Mouse (Mus musculus) G1E (cell line): ENCODE results near the gene Reln. TPM values are rescaled to one million over a fixed set of nuclear protein-coding genes. Genes with fewer than 3 reads are reported as not detected.

Source experiments
- ATAC-seq: 2 replicates; pipeline ENCODE4 v1.8.0; 2016; ENCODE audit warnings: mild to moderate bottlenecking; ENCODE audit not compliant: insufficient number of reproducible peaks, poor library complexity, low FRiP score, severe bottlenecking; ENCODE audit errors: extremely low read depth
- DNase-seq: peaks from one replicate; pipeline ENCODE4 v3.0.0; 2012; ENCODE audit warnings: low spot score
- H3K27me3 ChIP-seq: 2 replicates; pipeline ENCODE4 v1.6.1; 2012; ENCODE audit warnings: mild to moderate bottlenecking, low read length, inconsistent platforms; ENCODE audit not compliant: insufficient read depth
- H3K36me3 ChIP-seq: replicated peaks from 2 replicates; pipeline ENCODE3; 2012; ENCODE audit warnings: mild to moderate bottlenecking, inconsistent platforms
- H3K4me1 ChIP-seq: 2 replicates; pipeline ENCODE4 v1.6.1; 2012; ENCODE audit warnings: low read depth, low read length, inconsistent platforms, mixed read lengths; ENCODE audit not compliant: insufficient read depth
- H3K4me3 ChIP-seq: 2 replicates; pipeline ENCODE4 v1.5.1; 2012; ENCODE audit warnings: low read depth, mild to moderate bottlenecking, inconsistent platforms, low read length, moderate library complexity, mixed read lengths
- H3K9me3 ChIP-seq: replicated peaks from 2 replicates; pipeline ENCODE4 v1.6.1; 2012; ENCODE audit warnings: inconsistent platforms
- CTCF ChIP-seq: IDR thresholded peaks from 2 replicates; pipeline ENCODE4 v1.5.1; 2012; ENCODE audit warnings: low read depth, low read length, inconsistent platforms, mixed read lengths
- GATA1 ChIP-seq: IDR thresholded peaks from 2 replicates; pipeline ENCODE4 v1.6.1; 2012; ENCODE audit warnings: borderline replicate concordance, low read length, inconsistent platforms, mixed read lengths
- GATA2 ChIP-seq: IDR thresholded peaks from 2 replicates; pipeline ENCODE4 v1.6.1; 2012; ENCODE audit warnings: low read depth, low read length, inconsistent platforms, borderline replicate concordance
- POLR2AphosphoS5 ChIP-seq: IDR thresholded peaks from 2 replicates; pipeline ENCODE4 v1.6.1; 2012; ENCODE audit warnings: low read depth, low read length, inconsistent platforms; ENCODE audit not compliant: insufficient replicate concordance
- TAL1 ChIP-seq: conservative IDR thresholded peaks from 2 replicates; pipeline ENCODE4 v1.6.1; 2012; ENCODE audit warnings: low read depth, low read length, inconsistent platforms, mixed read lengths
- polyA plus RNA-seq: library from polyadenylated mRNA; stranded (reverse); fragments of >175 nt; gene quantifications from 2 replicates; pipeline ENCODE4 v1.2.3, GENCODE M21; 2012
- total RNA-seq, 2 experiments: library from RNA; stranded (forward) in 1 of 2; stranded (reverse) in 1 of 2; fragments of 200-1000 nt in 1 of 2; fragments of >200 nt in 1 of 2; fragmentation: Nextera tagmentation in 1 of 2; gene quantifications; 2 replicates each; pipeline ENCODE4 v1.2.3; 2014 to 2017

The Reln gene
- total and polyA plus RNA-seq, 3 experiments: 0.04 to 42.8 (median 1.1) TPM

DNA sequence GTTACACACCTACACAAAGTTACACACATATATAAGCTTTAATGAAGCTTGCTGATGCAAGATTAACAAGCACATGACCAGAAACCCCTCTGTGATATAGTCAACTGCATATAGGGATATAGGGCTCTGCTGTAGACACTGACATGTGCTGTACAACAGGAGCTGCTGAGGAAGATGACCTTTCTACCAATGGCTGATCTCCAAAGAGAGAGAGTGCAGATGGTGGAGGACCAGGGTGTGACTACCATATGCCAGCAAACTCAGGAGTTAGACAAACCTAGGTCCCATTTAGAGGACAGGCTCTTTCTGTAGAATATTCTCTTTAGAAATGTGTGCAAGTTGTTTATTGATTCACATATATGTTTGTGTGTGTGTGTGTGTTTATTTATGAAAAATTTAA is 216.9 kb downstream of the Reln start:
- H3K4me1 ChIP-seq: no peaks in the 10 kb centered on the region
- H3K27me3 ChIP-seq: peaks cover 3% of the 10 kb centered on the region; the same call in 1 of the 2 replicates
- H3K4me3 ChIP-seq: no peak overlapping the region
- H3K36me3 ChIP-seq: no peaks in the 10 kb centered on the region
- TF ChIP-seq TAL1 (no peak), GATA2 (no peak), GATA1 (no peak), CTCF (no peak), POLR2AphosphoS5 (no peak)
- ATAC-seq (no peak), DNase-seq (no peak)
- H3K9me3 ChIP-seq: no peaks in the 10 kb centered on the region

DNA sequence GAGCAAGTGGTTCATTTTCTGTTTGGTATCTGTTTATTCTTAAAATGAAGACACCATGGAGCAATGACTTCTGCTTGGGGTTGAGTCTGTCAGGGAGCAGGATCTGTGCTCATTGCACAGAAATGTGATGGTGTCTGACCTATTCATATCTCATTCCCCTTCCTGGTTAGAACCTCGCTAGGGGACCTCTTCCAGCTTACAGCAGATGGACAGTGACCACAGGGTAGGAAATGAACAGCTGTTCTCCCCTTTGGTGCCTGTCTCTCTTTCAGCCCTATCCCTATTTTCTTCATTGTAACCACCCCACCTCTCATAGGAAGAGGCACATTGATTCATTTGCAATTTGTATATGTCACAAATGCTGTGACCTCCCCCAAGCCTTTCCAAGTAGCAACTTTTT is 225.2 kb downstream of the Reln start:
- Histone ChIP-seq H3K36me3 (no peaks in the 10 kb centered on the region), H3K4me3 (no peak overlapping the region), H3K9me3 (no peaks in the 10 kb centered on the region), H3K27me3 (0 out of 2 replicates have a peak, but pooled peaks cover 2% of the 10 kb centered on the region), H3K4me1 (no peaks in the 10 kb centered on the region)
- ATAC-seq: no peak
- no peak for DNase-seq
- TF ChIP-seq CTCF (no peak), GATA2 (no peak), TAL1 (no peak), POLR2AphosphoS5 (no peak), GATA1 (no peak)

DNA sequence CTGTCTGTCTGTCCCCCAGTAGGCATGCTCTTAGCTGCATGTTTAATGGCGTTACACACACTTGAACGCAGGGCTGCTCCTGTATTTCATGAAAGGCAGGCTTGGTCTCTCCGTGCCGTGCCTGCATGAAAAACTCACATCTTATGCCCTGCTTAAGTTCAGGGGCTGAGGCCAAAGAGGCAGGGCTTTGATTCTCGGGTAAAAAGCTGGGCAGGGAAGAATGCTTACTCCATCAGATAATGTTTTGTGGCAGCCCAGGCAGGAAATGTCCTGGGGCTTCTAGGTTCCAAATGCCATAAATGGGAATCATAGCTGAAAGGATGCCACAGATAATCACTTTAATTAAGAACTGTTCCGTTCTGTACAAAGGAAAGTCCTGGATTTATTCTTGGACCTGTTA is 226.0 kb downstream of the Reln start:
- ATAC-seq: no peak
- Histone ChIP-seq H3K27me3 (0 out of 2 replicates have a peak, but pooled peaks cover 2% of the 10 kb centered on the region), H3K9me3 (no peaks in the 10 kb centered on the region), H3K36me3 (no peaks in the 10 kb centered on the region), H3K4me1 (no peaks in the 10 kb centered on the region), H3K4me3 (no peak overlapping the region)
- TF ChIP-seq CTCF: no peak
- no peak for TF ChIP-seq TAL1
- TF ChIP-seq GATA2: no peak
- TF ChIP-seq GATA1: no peak
- TF ChIP-seq POLR2AphosphoS5: no peak
- no peak for DNase-seq

DNA sequence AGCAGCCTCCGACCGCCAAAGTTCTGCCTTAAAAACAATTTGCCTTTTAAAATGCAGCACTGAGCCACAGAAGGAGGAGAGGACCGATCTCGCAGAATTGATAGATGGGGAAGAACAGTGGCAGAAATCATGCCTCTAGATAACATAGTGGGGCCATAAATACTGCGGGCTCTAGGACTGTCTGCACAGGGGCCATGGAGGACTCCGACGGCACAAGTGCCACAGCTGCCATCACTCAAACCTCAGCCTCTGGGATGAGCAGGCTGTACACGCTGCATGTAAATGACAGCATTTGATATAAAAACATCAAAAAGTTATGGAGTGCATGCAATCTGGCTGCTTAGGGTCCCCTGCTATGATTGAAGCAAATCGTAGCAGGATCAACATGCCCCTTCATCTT is 227.6 kb downstream of the Reln start:
- Histone ChIP-seq H3K36me3 (no peaks in the 10 kb centered on the region), H3K9me3 (no peaks in the 10 kb centered on the region), H3K4me1 (no peaks in the 10 kb centered on the region), H3K27me3 (0 out of 2 replicates have a peak, but pooled peaks cover 2% of the 10 kb centered on the region), H3K4me3 (no peak overlapping the region)
- no peak for TF ChIP-seq POLR2AphosphoS5
- no peak for TF ChIP-seq GATA1
- no peak for TF ChIP-seq TAL1
- no peak for TF ChIP-seq CTCF
- TF ChIP-seq GATA2: no peak
- ATAC-seq (no peak), DNase-seq (no peak)

DNA sequence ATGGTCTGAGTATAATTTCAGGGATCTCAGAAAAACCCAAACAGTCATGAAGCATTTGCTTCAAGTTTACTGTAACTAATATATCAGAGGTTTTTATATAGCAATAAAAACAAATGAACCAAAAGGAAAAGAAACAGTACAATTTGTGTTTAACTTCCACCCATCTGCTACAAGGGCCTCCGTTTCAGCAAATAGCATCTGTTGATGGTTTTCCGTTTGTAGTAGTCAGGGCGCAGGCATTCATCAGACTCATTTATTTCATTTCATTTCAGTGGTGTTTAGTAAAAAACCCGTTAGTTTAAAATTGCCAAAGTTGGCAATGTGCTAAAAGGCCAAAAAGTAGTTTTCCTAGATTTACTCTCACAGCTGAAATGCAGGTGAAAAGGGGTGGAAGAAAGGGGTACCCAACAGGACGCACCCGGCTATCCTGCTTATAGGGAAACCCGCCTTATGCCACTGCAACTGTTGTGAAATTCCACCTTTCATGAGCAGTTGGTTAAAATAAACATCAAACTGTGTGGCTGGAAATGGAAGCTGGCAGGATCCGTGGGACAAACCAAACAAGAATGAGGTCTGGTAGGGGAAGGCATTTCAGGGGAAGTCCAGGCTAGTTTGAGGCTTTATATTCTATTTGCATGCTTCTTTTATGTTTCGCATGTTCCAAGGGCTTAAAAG is 237.6 kb downstream of the Reln start:
- Histone ChIP-seq H3K4me3 (no peak overlapping the region), H3K36me3 (no peaks in the 10 kb centered on the region), H3K9me3 (no peaks in the 10 kb centered on the region), H3K27me3 (no peaks in the 10 kb centered on the region), H3K4me1 (no peaks in the 10 kb centered on the region)
- ATAC-seq: no peak
- no peak for DNase-seq
- TF ChIP-seq CTCF (no peak), GATA1 (no peak), GATA2 (no peak), POLR2AphosphoS5 (no peak), TAL1 (no peak)

DNA sequence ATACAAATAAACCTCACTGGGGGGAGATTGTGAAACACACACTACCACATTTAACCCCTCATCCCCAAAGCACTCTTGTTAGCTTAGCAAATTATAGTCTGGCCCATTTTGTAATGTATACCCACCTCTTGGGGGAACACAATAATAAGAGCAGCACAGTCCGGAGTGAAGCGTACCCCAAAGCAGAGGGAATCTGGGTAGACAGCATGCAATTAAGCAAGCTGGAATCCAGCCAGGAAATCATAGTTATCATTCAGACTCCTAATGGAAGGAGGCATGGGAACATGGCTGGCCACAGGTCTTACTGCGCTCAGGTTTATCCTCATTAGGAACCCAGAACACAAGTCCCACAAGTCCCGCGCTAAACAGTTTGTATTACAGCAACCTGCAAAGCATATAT is 249.5 kb downstream of the Reln start:
- Histone ChIP-seq H3K4me1 (no peaks in the 10 kb centered on the region), H3K9me3 (no peaks in the 10 kb centered on the region), H3K4me3 (no peak overlapping the region), H3K36me3 (no peaks in the 10 kb centered on the region), H3K27me3 (no peaks in the 10 kb centered on the region)
- DNase-seq (no peak), ATAC-seq (no peak)
- TF ChIP-seq GATA2 (no peak), CTCF (no peak), POLR2AphosphoS5 (no peak), TAL1 (no peak)
